Mouse (Mus musculus) CH12F3 (cell line): ENCODE results near the gene Fubp3.

Source experiments
- in situ Hi-C: fragments of 300-500 bp; cut with MboI; formaldehyde crosslinking; loops from 2 replicates; pipeline ENCODE4 v1.14.3; 2020; ENCODE audit warnings: low sequenced_read_pairs

Fubp3 gene

DNA sequence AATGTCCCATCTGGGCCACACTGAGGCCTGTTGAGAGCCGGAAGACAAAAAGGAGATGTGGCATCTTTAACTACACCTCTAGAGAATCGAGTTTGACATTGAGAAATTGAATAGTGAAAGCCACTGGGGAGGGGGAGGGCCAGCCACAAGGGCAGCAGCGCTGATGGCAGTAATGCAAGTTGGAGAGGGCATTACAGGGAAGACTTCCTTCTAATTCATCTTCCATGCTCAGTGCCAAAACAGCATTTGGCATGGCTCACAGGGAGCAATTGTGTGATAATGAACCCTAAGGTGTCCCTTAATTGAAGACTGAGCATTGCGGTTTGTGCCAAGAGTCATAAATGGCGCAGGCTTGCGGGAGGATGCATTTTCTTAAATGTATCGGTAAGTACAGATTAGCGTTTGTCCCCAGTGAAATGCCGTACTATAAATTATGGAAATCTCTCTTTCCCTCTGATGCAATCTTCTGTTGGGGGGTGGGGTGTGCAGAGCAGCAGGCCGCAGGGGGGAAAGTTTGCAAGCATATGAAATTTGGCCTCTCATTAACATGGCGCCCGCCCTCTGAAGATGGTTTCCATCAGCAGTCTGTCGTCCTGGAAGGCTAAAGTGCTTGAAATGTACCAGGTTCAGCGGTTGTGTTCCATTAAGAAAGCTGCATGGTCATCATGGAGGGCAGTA lies 46.2 kb downstream of the Fubp3 start:
- in situ Hi-C loops: no loop called here

GRCm38 (mm10) chr2:31619208-31619607 lies 46.8 kb downstream of the Fubp3 start:
- in situ Hi-C loops: no loop called here

- in situ Hi-C loops: no loop called here
Measured at GRCm38 (mm10) chr2:31633531-31633930, 61.1 kb downstream of the Fubp3 start.

- in situ Hi-C loops: no loop called here
Measured at GRCm38 (mm10) chr2:31635281-31636137, 63.1 kb downstream of the Fubp3 start.

- in situ Hi-C loops: no loop called here
Measured at GRCm38 (mm10) chr2:31636138-31636741, 63.8 kb downstream of the Fubp3 start.

DNA sequence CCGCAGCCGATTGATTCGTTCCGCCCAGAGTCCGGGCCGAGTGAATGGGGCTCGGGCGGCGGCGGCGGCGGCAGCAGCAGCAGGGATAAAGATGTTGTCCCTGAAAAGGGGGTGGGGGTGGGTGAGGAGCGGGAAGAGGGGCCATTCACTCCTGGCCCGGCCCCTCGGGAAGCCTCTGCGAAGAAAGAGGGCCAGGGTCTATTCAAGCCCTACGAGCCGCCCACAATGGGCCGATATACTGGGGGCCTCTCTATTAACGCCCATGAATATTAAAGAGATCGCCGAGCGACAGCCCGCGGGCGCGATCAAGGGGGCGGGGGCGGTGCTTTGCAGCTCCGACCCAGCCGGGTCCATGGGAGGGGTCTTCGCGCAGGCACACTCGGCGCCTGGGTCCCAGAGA lies 64.3 kb downstream of the Fubp3 start:
- in situ Hi-C loops: no loop called here

- in situ Hi-C loops: no loop called here
Measured at GRCm38 (mm10) chr2:31637311-31637710, 64.9 kb downstream of the Fubp3 start.

- in situ Hi-C loops: no loop called here
Measured at GRCm38 (mm10) chr2:31637807-31638206, 65.4 kb downstream of the Fubp3 start.

DNA sequence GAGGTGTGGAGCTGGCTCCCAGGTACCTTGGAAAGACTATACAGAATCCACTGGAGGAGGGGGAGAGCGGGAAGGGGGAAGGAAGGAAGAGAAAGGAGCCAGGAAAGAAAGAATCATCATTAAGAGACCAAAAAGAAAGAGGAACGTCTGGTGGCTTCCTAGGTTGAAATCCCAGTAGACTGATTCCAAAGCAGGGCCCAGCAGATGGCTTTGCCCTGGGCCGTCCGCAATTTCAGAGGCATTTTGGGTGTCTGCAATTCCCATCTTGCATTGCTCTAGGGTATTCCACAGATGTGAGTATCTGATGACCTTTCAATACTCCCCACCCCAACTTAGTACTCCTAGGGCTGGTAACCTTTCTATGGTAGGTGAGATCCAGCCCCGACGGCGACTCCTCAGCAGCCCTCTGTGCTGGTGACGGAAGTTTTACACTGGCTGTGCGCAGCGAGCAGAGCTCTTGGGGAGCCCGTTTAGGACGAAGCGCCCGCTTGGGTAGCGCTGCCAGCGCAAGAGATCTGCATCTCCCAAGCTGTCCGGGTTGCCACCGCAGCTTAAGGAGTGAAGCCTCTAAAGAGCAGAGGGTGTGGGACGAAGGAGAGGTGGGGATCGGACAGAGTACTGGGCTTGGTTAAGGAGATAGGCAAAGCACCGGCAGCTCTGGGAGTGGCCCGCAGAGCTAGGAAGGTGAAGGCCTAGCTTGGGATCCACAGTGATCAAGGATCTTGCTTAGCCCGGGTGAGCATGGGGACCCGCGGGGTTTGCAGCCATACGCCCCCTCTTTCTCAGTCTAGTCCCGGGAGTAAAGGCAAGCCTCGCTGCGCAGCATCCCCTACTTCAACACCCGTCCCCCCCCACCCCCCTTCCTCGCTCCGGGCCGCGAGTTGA lies 66.4 kb downstream of the Fubp3 start:
- in situ Hi-C loops: no loop called here

DNA sequence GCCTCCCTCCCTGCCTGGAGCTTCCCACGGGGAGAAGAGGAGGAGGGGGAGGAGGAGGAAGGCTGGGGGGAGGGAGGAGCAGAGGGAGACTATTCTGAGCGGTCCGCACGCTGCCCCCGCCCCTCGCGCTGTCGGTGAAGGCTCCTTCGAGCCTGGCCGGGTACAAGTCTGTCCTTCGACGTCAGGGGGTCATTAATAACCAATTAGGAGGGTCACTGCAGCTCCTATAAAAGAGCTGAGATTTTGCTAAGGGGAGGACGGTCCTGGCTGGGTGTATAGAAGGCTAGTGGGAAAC lies 67.0 kb downstream of the Fubp3 start:
- in situ Hi-C loops: no loop called here

GRCm38 (mm10) chr2:31639901-31640608 lies 67.6 kb downstream of the Fubp3 start, which contains the start of gene Prdm12:
Gene Prdm12, plus strand, starts transcription at chr2:31640037.
- in situ Hi-C loops: no loop called here

- in situ Hi-C loops: no loop called here
Measured at GRCm38 (mm10) chr2:31640609-31641507, 68.4 kb downstream of the Fubp3 start.

GRCm38 (mm10) chr2:31641508-31641830 lies 69.0 kb downstream of the Fubp3 start:
- in situ Hi-C loops: no loop called here

DNA sequence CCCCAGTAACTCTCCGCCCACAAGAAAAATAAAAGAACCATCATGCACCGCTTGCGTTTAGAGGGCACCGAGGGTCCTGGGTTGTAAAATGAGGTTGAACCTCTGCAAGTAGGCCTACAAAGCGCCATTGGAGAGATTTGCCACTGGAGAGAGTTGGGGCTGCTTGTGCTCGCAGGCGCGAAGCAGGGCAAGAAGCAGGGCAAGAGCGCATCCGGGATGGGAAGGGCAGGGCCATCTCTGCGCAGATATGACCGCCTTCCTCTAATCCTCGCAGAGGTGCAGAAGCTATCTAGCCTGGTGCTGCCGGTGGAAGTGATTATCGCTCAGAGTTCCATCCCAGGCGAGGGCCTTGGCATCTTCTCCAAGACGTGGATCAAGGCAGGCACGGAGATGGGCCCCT lies 69.5 kb downstream of the Fubp3 start:
- in situ Hi-C loops: no loop called here

- in situ Hi-C loops: loop anchor here (10.0 kb wide), 1 partner anchor 169 kb away; no protein-coding TSS in a partner anchor
Measured at GRCm38 (mm10) chr2:31653971-31654853, 81.8 kb downstream of the Fubp3 start.

DNA sequence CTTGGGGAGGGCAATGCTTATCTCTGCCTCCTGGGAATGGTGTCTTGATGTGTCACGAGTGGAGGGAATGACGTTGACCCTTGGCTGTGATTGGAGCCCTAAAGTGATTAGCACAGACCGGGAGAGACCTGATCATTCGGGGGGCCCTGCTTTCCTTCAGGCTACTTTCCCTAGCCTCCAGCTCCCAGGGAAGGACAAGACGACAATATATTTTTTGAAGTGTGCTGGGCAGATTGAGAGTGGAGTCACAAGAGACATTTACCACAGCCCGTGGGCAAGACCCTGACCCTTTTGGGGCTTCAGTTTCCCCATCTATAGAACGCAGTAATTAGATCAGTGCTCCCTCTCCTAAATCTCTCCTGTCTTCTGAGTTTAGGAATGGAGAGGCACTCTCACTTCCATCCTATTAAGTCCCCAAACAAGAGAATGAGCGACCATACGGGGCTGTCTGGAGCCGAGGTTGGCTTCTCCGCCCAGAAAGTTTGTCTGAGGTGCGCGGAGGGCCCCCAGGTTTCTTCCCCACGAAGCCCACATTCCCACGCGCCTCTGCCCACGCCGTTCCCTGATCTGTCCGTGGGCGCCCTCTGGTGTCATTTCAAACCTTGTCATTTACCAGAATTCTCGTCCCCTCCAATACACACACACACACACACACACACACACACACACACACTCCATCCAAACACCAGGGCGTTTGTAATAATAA lies 82.6 kb downstream of the Fubp3 start:
- in situ Hi-C loops: loop anchor here (10.0 kb wide), 1 partner anchor 170 kb away; no protein-coding TSS in a partner anchor

DNA sequence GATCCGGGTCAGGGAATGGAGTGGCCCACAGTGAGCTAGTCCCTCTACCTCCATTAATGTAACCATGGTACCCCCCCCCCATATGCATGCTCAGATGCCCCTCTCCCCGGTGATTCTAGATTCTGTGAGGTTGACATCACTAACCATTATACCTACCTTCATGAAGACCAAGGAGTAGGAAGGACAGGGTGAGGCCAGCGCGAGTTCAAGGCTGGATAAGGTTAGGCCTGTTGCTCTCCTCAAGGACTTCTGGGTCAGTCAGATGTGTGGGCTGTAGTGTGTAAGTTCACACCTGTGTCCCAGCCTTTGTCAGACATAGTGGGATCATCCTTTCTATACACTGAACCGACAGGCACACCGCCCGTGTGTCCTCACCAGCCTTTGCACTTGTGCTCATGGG lies 83.9 kb downstream of the Fubp3 start:
- in situ Hi-C loops: loop anchor here (10.0 kb wide), 1 partner anchor 172 kb away; no protein-coding TSS in a partner anchor
